Mouse (Mus musculus) T-cell, adult 2 months (primary cell): ENCODE results near the gene Ppp1cc.
"Not testable (repeated sequence)": the region's sequence is repeated elsewhere in the genome, so short reads cannot be mapped to it uniquely, and the experiment has no call there.

Source experiments
- DNase-seq: peaks from one replicate; pipeline ENCODE4 v3.0.0; 2022; ENCODE audit warnings: low spot score

The Ppp1cc gene

GRCm38 (mm10) chr5:122165233-122165915 is 7.3 kb downstream of the Ppp1cc start:
- no peak for DNase-seq

GRCm38 (mm10) chr5:122166636-122167161 is 8.6 kb downstream of the Ppp1cc start:
- DNase-seq, result peak; percentile 20

GRCm38 (mm10) chr5:122168344-122169069 is 10.4 kb downstream of the Ppp1cc start:
- DNase-seq, result no peak

DNA sequence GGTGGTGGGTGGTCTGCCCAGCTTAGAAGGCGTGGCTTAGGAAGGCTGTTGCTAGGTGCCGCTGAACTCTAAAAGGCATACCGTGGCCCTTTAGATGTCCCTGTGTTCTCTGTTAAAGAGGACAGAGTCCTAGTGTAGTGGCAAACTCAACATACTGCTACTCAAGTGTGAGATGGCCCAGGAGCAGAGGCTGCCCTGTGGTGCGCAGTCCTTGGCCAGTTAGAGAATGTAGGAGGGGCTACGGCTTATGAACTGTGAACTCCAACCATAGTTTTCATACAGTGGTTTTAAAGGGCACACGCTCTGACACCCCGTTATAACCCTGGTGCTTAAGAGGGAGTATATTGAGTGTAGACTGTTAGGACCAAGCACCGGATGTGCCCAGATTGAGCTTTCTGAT is 13.0 kb downstream of the Ppp1cc start:
- no peak for DNase-seq

GRCm38 (mm10) chr5:122175402-122175801 is 17.3 kb downstream of the Ppp1cc start:
- DNase-seq, result no peak

GRCm38 (mm10) chr5:122175961-122176360 is 17.9 kb downstream of the Ppp1cc start:
- DNase-seq, result no peak

- DNase-seq, result peak; percentile 71
Observed at GRCm38 (mm10) chr5:122176398-122176797, 18.3 kb downstream of the Ppp1cc start.

GRCm38 (mm10) chr5:122179665-122180064 is 21.6 kb downstream of the Ppp1cc start:
- DNase-seq, result no peak

DNA sequence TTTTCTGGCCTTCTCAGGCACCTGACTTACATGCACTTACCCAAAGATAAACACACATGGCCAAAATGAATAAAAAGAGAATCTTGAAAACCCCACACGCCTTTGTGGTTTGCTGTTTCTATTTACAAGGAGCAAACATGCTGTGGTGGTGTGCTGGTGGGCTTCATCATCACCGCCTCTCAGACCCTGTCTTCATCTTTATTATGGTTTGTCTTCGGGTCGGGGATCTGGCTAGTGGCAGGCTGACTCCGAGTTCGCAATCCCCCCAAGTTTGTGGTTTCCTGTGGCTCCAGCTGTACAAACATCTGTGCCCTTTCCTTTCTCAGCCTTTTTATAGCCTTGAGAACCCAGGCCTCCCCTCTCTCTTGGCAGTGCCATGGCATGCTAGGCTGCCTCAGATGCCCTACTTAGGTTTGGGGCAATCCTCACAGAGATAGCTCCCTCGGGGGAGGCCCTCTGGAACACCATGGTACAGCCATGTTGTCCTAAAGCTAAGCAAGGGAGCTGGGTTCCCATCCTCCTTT is 26.3 kb downstream of the Ppp1cc start:
- DNase-seq, result peak; percentile 34

DNA sequence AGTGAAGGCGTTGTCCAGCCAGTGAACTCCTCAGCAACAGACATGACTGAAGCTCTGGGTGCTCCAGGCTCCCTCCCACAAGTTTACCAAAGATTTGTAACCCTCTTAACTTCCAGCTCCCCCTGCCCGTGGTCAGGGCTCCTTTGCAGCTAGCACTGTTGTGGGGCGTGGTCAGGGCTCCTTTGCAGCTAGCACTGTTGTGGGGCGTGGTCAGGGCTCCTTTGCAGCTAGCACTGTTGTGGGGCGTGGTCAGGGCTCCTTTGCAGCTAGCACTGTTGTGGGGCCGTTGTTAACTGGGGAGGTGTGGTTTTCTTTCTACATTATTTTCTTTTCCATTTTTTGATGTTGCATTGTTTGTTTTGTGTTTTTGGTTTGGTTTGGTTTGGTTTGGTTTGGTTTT is 26.8 kb downstream of the Ppp1cc start:
- not testable (repeated sequence) for DNase-seq

DNA sequence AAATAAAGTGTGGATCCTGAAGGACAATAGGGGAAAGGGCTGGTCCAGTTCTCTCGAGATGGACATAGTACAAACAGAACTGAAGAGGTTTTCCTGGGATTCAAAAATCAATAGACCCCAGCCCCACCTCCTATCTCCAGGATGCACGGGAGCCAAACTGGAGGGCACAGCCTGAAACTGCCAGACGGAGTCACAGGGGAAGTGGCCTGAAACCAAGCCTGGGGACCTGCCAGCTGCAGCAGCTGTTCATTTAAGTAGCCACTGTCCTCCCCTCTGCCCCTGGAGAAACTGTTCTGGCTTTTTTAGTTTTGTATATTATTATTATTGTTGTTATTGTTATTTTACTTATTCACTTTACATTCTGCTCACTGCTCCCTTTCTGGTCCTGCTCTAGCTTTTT is 31.0 kb downstream of the Ppp1cc start:
- DNase-seq, result no peak

DNA sequence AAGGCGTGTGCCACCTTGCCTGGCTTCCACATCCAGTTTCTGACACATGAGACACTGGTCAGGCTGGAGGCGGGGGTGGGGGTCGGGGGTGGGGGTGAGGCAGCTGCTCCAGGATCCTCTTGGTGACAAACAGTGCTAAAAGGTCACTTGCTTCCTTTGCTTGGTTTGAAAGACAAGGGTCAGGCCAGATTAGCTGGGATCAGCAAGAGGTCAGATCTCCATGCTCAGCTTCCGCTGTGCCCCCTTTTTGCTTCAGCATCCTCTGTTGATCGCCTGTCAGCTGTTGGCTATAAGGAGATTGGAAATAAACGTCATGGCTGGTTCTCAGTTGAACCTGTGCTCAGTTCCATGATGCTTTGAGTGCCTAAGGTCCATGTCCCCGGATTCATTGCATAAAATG is 32.4 kb downstream of the Ppp1cc start:
- no peak for DNase-seq

DNA sequence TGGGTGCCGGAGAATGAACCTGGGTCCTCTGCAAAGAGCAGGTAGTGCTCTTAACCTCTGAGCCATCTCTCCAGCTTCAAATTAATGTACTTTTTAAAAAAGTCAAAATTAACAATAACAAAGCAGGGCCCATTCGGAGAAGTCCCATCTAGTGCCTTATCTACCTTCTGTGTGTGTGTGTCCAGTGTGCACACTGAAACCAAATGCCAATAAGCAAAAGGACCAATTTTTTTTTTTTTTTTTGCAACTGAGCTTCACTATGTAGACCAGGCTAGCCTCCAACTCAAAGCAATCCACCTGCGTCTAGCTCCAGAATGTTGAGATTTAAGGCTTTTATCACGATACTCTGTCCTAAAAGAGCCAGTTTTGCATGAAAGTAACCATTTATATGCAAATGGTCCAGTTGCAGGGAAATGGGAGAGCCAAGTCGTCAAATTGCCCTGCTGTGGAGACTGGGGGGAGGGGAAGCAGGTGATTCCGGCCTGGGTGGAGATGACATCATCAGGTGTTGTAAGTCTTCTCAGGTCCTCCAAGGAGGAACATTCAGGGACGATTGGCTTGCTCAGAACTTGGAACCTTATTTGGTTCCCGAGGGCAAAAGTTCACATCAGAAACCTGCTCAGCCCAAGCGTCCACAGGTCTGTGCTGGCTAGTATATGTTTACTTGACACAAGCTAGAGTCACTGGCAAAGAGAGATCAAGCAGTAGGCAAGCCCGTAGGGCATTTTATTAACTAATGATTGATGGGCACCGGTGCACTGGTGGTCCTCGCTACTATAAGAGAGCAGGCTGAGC is 33.4 kb downstream of the Ppp1cc start:
- no peak for DNase-seq

- DNase-seq, result peak; percentile 37
Observed at GRCm38 (mm10) chr5:122192347-122192746, 34.3 kb downstream of the Ppp1cc start.

DNA sequence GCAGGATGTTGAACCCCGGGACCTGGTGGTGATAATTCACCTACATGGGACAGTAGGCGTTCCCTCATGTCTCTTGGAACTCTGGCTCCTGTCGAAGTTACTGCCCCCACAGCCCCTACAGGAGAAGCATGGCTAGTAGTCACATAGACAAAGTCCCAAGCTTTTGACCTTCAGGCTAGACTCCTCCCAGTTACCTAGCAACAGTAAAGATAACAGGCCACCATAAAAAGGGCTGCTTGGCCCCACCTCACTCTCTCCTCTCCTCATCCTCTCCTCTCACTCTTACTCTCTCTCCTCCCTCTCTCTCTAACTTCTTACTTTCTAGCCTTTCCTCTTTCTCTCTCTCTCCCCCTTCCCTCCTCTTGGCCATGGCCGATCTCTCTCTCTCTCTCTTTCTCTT is 42.8 kb downstream of the Ppp1cc start:
- no peak for DNase-seq

GRCm38 (mm10) chr5:122201904-122202303 is 43.8 kb downstream of the Ppp1cc start:
- DNase-seq, result no peak

DNA sequence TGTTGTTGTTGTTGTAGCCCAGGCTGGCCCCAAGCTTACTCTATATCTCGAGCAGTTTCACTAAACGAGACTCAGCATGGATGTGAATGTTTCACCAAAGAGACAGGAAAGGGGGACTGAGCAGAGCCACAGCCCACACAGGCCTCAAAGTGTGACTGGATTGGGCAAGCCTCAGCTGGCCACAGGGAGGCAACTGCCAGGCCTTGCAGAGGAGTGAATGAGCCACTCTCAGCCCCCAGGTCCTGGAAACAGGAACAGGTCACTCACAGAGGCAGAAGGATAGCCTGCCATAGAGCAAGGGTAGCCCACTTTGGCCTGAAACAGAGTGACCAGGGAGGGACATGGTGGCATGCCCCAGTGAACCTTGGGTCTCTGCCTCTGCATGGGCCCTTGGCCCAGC is 46.1 kb downstream of the Ppp1cc start:
- no peak for DNase-seq

DNA sequence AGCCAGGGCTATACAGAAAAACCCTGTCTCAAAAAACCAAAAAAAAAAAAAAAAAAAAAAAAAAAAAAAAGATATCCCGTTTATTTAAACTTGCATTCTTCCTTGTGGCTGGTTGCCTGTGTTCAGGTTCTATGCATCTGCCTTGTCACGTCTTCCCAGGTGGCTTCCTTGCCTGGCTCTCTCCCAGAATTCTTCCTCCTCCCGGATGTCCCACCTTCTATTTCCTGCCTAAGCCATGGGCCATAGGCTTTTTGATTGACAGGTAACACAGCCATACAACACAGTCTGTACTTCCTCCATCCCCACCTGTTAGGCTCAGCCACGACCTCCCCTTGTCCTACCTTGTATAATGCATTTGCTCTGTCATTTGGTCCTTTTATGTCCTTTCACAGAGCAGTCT is 48.4 kb downstream of the Ppp1cc start, which contains the start of gene Hvcn1:
Hvcn1 (plus strand) TSS at position 330 of the 400 bp plus-strand sequence.
- DNase-seq, result no peak

- DNase-seq, result no peak
Observed at GRCm38 (mm10) chr5:122208909-122209308, 50.8 kb downstream of the Ppp1cc start.

DNA sequence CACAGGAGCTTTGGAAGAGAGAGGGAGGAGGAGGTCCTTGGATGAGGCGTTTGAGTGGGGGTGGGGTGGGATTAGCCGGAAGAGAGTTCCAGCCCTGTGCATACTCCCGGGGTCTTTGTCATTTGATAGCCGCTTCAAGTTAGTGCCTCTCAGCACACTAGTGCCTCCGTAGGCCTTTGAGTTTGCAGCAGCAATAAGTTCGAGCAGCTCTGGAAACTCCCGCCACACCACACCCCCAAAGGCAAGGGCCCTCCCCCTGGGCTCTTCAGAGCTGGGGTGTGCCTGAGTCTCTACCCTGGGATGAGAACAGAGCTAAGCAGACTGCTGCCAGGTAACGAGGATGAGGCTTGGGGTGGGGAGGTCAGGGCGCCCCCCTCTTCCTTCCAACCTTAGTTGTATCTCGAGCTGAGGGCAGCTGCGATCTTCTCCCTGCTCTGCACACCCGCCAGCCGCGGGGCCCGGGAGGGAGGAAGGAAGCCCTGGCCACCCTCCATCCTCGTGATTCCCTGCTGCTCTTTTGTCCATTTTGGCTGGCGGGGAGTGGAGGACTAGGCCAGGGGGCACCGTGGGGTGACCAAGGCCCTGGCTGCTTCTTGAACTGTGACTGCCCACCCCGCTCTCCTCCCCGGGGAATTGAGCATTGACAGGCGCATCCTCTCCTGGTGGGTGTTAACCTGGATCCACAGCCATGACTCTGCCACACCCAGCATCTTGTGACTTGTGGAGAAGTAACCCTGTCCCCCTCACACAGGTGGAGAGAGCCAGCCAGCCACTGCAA is 51.7 kb downstream of the Ppp1cc start:
- DNase-seq, result peak; percentile 81

GRCm38 (mm10) chr5:122210890-122211289 is 52.8 kb downstream of the Ppp1cc start:
- DNase-seq, result no peak
